Mouse (Mus musculus) forebrain, embryonic 13.5 days (tissue): Measurements from ENCODE around the gene Il6ra. TPM values are rescaled to one million over a fixed set of nuclear protein-coding genes. Genes with fewer than 3 reads are reported as not detected.
A peak's percentile ranks its signal among the peaks of the same experiment; 100 is the strongest.

Experiments used
- ATAC-seq: fragments of 200-750 bp; cut with Nextera tagmentation; 2 replicates; pipeline ENCODE4 v1.8.0; 2017
- H3K27ac ChIP-seq: fragments of 300-500 bp; sonication (generic); 2 replicates; pipeline ENCODE4 v1.5.1; 2015; ENCODE audit warnings: inconsistent platforms, mild to moderate bottlenecking, moderate library complexity
- H3K27me3 ChIP-seq: fragments of 300-500 bp; sonication (generic); 2 replicates; pipeline ENCODE4 v1.6.1; 2015; ENCODE audit warnings: mild to moderate bottlenecking, inconsistent platforms
- H3K36me3 ChIP-seq: fragments of 300-500 bp; sonication (generic); 2 replicates; pipeline ENCODE4 v1.6.1; 2015; ENCODE audit warnings: mild to moderate bottlenecking, inconsistent platforms; ENCODE audit not compliant: poor library complexity, severe bottlenecking
- H3K4me1 ChIP-seq: fragments of 300-500 bp; sonication (generic); 2 replicates; pipeline ENCODE4 v1.6.1; 2015; ENCODE audit warnings: inconsistent platforms
- H3K4me2 ChIP-seq: fragments of 300-500 bp; sonication (generic); 2 replicates; pipeline ENCODE4 v1.6.1; 2015; ENCODE audit warnings: inconsistent platforms, mild to moderate bottlenecking, moderate library complexity
- H3K4me3 ChIP-seq: fragments of 300-500 bp; sonication (generic); 2 replicates; pipeline ENCODE4 v1.5.1; 2015; ENCODE audit warnings: mild to moderate bottlenecking, inconsistent platforms
- H3K9ac ChIP-seq: fragments of 300-500 bp; sonication (generic); 2 replicates; pipeline ENCODE4 v1.6.1; 2015; ENCODE audit warnings: mild to moderate bottlenecking, inconsistent platforms
- H3K9me3 ChIP-seq: fragments of 300-500 bp; sonication (generic); replicated peaks from 2 replicates; pipeline ENCODE4 v1.6.1; 2016; ENCODE audit warnings: inconsistent platforms
- WGBS: fragments of 180-500 bp; shearing (Covaris S2); methylation state at CpG from one replicate; pipeline ENCODE4 v1.1.7; 2015; 5-methylcytosine and 5-hydroxymethylcytosine counted together
- polyA plus RNA-seq: library from polyadenylated mRNA; unstranded; fragments of >200 nt; fragmentation: Nextera tagmentation; extraction: Ambion mirVana; gene quantifications from 2 replicates; pipeline ENCODE4 v1.2.1, GENCODE M21; 2015

Il6ra gene
- polyA plus RNA-seq: 0.25 and 0.36 TPM in 2 replicates

DNA sequence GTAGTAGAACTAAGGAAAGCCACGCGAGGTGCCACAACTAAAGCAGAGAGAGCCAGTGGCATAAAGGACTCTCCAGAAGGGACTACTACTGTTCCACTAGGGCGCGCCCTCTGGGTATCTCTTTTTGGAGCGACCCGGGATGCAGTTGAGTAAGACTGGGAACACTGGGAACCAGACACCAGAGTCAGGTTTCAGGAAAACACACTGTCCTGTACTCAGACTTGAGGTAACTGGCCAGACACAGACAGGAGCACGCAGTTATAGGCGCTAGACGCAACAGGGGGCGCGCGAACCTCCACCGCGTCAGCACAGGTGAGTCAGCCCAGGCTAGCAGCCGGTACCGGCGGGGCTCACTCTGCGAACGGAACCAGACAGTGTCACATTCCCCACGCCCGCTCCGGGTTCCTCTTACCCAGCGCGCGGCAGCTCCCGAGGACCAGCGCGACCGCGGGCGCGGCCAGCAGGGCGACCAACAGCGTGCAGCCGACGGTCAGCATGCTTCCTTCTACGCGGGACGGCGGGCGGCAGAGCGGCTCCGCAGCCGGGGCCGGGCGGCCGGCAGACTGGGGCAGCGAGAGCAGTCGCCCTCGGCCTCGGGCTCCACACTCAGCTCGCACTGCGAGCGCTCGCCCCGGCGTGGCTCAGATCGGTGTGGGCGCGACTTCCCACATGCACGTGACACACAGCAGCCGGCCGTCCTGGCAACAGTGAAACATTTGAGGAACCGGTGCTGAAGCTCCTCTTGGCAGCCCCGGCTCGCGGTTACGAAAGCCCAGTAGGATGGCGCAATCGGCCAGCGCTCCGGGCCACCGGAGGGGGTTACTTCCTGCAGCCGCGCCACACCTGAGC is at the start of gene Il6ra:
Gene Il6ra (minus strand): TSS at position 654 of the 849 bp plus-strand sequence.
- Histone ChIP-seq H3K27ac (no peak within 1 kb of the TSS), H3K4me3 (peak within 1 kb of the TSS; percentile 51), H3K4me2 (peak within 1 kb of the TSS; percentile 98), H3K36me3 (no peaks in the 10 kb centered on the region), H3K9me3 (no peaks in the 10 kb centered on the region), H3K4me1 (peaks cover 13% of the 10 kb centered on the region), H3K9ac (peak within 1 kb of the TSS; percentile 61), H3K27me3 (peaks cover 53% of the 10 kb centered on the region)
- under 1% methylated on average over 75 of the region's 75 CpGs for whole genome bisulfite sequencing
- peak; percentile 83 for ATAC-seq

DNA sequence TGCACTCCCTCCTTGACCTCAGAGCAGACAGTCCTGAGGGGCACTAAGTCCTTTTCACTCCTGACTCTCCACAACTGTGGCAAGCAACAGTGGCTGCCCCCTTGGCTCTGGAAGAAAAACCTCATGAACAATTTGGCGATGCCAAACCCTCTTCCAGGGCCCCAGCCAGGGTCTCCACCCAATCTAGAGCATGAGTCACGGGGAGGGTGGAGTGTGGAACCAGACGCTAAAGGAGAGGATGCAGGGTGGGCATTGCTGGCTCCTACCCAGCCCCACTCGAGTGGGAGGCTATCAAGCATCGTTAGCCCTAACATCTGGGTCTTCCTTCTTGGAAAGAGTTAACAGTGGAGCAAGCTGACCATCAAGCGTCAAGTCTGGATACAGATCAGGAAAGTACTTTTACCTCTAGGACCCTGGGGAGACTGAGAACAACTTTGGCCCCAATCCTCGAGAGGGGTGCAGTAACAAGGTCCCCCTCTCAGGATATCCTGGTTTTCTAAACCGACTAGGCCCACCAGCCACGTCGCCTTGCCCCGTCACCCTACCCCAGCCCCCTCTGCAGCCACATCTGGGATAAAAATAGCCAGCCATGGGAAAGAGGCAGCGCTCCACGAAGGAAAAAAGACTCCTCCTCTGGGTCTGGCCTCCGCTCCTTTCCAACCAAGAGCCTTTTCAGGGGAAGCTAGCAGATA is 49.2 kb upstream of the Il6ra start:
- Histone ChIP-seq H3K4me1 (peaks cover 59% of the 10 kb centered on the region), H3K9ac (peak overlapping the region; percentile 92), H3K27me3 (no peaks in the 10 kb centered on the region), H3K27ac (peak overlapping the region; percentile 90), H3K9me3 (no peaks in the 10 kb centered on the region; the same call in 1 of the 2 replicates), H3K4me3 (peak overlapping the region; percentile 82), H3K36me3 (peaks cover 24% of the 10 kb centered on the region), H3K4me2 (peak overlapping the region; percentile 98)
- no peak for ATAC-seq
- 6% methylated on average over 14 of the region's 14 CpGs for WGBS

- whole genome bisulfite sequencing: 63% methylated on average over 4 of the region's 4 CpGs
- peaks cover 59% of the 10 kb centered on the region for H3K4me1 ChIP-seq
Measured at GRCm38 (mm10) chr3:89961436-89961835, 48.4 kb upstream of the Il6ra start.

DNA sequence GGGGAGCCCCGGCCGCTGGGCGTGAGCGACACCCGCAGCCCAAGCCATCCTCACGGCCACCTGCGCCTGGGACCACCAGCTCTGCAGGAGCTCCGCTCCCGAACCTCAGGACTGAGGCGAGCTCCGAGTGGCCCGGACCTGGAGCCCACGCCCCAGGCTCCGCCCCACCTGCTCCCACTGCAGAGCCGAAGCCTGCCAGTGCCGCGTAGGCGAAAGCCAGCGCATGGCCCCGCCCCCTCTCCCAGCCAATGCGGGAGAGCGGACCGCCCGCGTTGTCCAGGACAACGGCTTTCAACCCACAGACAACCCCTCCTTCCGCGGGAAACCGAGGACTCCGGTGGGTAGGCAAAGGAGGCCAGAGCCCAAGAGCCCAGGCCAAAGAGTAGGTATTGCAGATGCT is 47.5 kb upstream of the Il6ra start:
- Histone ChIP-seq H3K4me3 (peak overlapping the region; percentile 82), H3K4me1 (peaks cover 59% of the 10 kb centered on the region), H3K27ac (peak overlapping the region; percentile 11; the same call in 1 of the 2 replicates), H3K4me2 (peak overlapping the region; percentile 98), H3K27me3 (no peaks in the 10 kb centered on the region), H3K9me3 (no peaks in the 10 kb centered on the region), H3K36me3 (peaks cover 41% of the 10 kb centered on the region), H3K9ac (peak overlapping the region; percentile 92)
- peak; percentile 91 for ATAC-seq
- 0% methylated on average over 30 of the region's 30 CpGs for WGBS

More at GRCm38 (mm10) chr3:89961436-89961835, 48.4 kb upstream of the Il6ra start:
- Histone ChIP-seq H3K27me3 (no peaks in the 10 kb centered on the region), H3K4me2 (peak overlapping the region; percentile 98), H3K9ac (peak overlapping the region; percentile 92), H3K36me3 (peaks cover 32% of the 10 kb centered on the region), H3K9me3 (no peaks in the 10 kb centered on the region), H3K27ac (peak overlapping the region; percentile 51), H3K4me3 (peak overlapping the region; percentile 82)
- ATAC-seq: no peak

DNA sequence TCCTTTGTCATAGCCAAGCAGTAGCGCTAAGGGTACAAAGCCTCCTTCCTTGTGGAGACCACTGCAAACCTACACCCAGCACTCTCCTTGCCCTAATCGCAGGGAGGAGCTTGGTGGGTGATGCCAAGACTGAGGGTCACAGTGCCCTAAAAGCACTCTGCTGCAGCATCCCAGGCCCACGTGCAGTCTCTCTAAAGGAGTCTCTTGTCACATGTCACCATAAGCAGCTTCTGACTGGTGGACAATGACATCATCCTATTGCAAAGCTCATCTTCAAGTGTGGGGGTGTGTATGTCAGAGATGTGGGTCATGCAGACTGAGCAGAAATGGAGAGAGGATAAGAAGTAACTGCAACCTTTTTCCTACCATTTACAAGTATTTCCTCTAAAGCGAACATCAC is 46.4 kb upstream of the Il6ra start:
- H3K4me3 ChIP-seq: peak overlapping the region; percentile 82
- no peak overlapping the region for H3K27ac ChIP-seq
- H3K9me3 ChIP-seq: no peaks in the 10 kb centered on the region
- H3K27me3 ChIP-seq: no peaks in the 10 kb centered on the region
- H3K36me3 ChIP-seq: peaks cover 51% of the 10 kb centered on the region
- peak overlapping the region; percentile 98 for H3K4me2 ChIP-seq
- ATAC-seq: no peak
- WGBS: 75% methylated on average over 4 of the region's 4 CpGs
- H3K4me1 ChIP-seq: peaks cover 48% of the 10 kb centered on the region
- peak overlapping the region; percentile 92; the same call in 1 of the 2 replicates for H3K9ac ChIP-seq

GRCm38 (mm10) chr3:89957880-89958279 is 44.9 kb upstream of the Il6ra start:
- H3K9ac ChIP-seq: no peak overlapping the region
- no peak overlapping the region for H3K4me3 ChIP-seq
- 95% methylated on average over 9 of the region's 9 CpGs for WGBS
- H3K9me3 ChIP-seq: no peaks in the 10 kb centered on the region
- H3K27me3 ChIP-seq: no peaks in the 10 kb centered on the region
- no peak for ATAC-seq
- no peak overlapping the region for H3K4me2 ChIP-seq
- no peak overlapping the region for H3K27ac ChIP-seq
- H3K4me1 ChIP-seq: peaks cover 39% of the 10 kb centered on the region
- peaks cover 66% of the 10 kb centered on the region for H3K36me3 ChIP-seq

GRCm38 (mm10) chr3:89956177-89956971 is 43.4 kb upstream of the Il6ra start:
- no peaks in the 10 kb centered on the region for H3K27me3 ChIP-seq
- no peak overlapping the region for H3K4me2 ChIP-seq
- no peak overlapping the region for H3K27ac ChIP-seq
- WGBS: 93% methylated on average over 7 of the region's 7 CpGs
- peaks cover 28% of the 10 kb centered on the region for H3K4me1 ChIP-seq
- H3K9ac ChIP-seq: no peak overlapping the region
- H3K36me3 ChIP-seq: peaks cover 81% of the 10 kb centered on the region
- no peaks in the 10 kb centered on the region for H3K9me3 ChIP-seq
- H3K4me3 ChIP-seq: no peak overlapping the region
- no peak for ATAC-seq

DNA sequence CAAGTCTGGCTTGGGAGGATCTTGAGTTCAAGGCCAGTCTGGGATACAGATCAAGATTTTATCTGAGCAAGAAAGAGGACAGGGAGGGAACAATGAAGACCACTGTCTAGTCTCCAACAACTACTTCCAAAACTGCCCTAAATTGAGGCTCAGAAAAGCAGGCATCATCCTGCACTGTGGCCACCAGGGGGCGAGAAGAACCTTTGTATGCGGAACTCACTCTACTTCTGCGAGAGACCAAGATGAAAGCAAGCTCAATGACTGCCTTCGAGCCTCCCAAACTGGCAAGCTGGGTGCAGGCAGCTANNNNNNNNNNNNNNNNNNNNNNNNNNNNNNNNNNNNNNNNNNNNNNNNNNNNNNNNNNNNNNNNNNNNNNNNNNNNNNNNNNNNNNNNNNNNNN is 40.4 kb upstream of the Il6ra start:
- WGBS: 2% methylated on average over 4 of the region's 4 CpGs

DNA sequence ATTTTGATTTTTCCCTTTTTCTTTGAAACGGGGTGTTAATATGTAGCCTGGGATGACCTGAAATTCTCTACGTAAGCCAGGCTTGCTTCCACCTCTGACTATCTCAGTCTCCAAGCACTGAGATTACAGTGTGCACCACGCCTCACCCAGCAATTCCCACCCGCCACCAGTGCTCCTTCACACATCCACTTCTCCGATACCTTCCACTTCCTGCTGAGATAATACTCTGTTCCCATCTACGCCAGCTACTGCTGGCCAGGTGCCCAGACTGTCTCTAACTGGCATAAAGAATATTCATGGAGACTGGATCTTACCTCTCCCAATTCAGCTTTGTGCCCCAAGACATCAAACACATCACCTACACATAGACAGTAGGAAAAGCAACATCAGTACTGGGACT is 35.7 kb upstream of the Il6ra start:
- H3K36me3 ChIP-seq: peaks cover 100% of the 10 kb centered on the region
- H3K4me1 ChIP-seq: no peaks in the 10 kb centered on the region
- H3K27me3 ChIP-seq: no peaks in the 10 kb centered on the region
- H3K4me2 ChIP-seq: no peak overlapping the region
- ATAC-seq: no peak
- no peaks in the 10 kb centered on the region for H3K9me3 ChIP-seq
- H3K9ac ChIP-seq: no peak overlapping the region
- H3K27ac ChIP-seq: no peak overlapping the region
- WGBS: 86% methylated on average over 6 of the region's 6 CpGs
- no peak overlapping the region for H3K4me3 ChIP-seq

More for the DNA sequence above, 40.4 kb upstream of the Il6ra start:
- no peak overlapping the region for H3K4me2 ChIP-seq
- no peaks in the 10 kb centered on the region for H3K4me1 ChIP-seq
- peak; percentile 74 for ATAC-seq
- H3K9me3 ChIP-seq: no peaks in the 10 kb centered on the region
- H3K27me3 ChIP-seq: no peaks in the 10 kb centered on the region
- H3K4me3 ChIP-seq: no peak overlapping the region
- peaks cover 99% of the 10 kb centered on the region for H3K36me3 ChIP-seq
- H3K9ac ChIP-seq: no peak overlapping the region
- no peak overlapping the region for H3K27ac ChIP-seq

GRCm38 (mm10) chr3:89948021-89948420 is 35.0 kb upstream of the Il6ra start:
- Histone ChIP-seq H3K36me3 (peaks cover 100% of the 10 kb centered on the region), H3K27me3 (no peaks in the 10 kb centered on the region), H3K4me3 (no peak overlapping the region), H3K4me2 (no peak overlapping the region), H3K9ac (no peak overlapping the region), H3K4me1 (no peaks in the 10 kb centered on the region), H3K9me3 (no peaks in the 10 kb centered on the region), H3K27ac (no peak overlapping the region)
- ATAC-seq: no peak
- WGBS: 82% methylated on average over 11 of the region's 11 CpGs

- peaks cover 100% of the 10 kb centered on the region for H3K36me3 ChIP-seq
- H3K4me1 ChIP-seq: 0 out of 2 replicates have a peak, but pooled peaks cover 3% of the 10 kb centered on the region
- 82% methylated on average over 8 of the region's 8 CpGs for WGBS
Measured at GRCm38 (mm10) chr3:89945026-89945425, 32.0 kb upstream of the Il6ra start.

More at GRCm38 (mm10) chr3:89945026-89945425, 32.0 kb upstream of the Il6ra start:
- no peaks in the 10 kb centered on the region for H3K27me3 ChIP-seq
- H3K27ac ChIP-seq: no peak overlapping the region
- H3K4me3 ChIP-seq: no peak overlapping the region
- no peak overlapping the region for H3K4me2 ChIP-seq
- no peak overlapping the region for H3K9ac ChIP-seq
- H3K9me3 ChIP-seq: no peaks in the 10 kb centered on the region
- ATAC-seq: no peak
